Mouse (Mus musculus) adrenal gland (tissue): ENCODE data around the gene Supt4a.

Source experiments
- intact Hi-C: fragments of 180-260 bp; cut with DNase I; formaldehyde crosslinking; loops from one replicate; pipeline ENCODE4 v1.15.1; 2025

The Supt4a gene

GRCm38 (mm10) chr11:87722891-87723290 is 14.5 kb upstream of the Supt4a start:
- intact Hi-C loops = no loop called here

DNA sequence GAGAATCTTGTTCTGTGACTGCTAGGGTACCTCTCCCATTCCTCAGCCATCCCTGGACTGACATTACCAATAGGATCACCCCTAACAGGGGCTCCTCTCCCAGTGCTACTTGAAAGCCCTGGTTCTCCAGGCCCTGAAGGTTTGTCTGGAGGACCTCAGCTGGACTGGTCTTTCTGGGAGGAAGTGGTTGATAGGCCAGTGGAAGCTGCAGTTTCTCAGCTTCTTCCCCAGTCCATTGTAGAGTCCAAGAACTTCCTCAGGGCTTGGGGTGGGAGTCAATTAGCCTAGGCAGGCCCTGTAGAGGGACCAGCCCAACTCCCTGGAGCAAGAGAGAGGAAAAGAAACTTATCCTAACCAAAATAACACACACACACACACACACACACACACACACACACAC is 11.8 kb upstream of the Supt4a start:
- intact Hi-C loops = no loop called here

DNA sequence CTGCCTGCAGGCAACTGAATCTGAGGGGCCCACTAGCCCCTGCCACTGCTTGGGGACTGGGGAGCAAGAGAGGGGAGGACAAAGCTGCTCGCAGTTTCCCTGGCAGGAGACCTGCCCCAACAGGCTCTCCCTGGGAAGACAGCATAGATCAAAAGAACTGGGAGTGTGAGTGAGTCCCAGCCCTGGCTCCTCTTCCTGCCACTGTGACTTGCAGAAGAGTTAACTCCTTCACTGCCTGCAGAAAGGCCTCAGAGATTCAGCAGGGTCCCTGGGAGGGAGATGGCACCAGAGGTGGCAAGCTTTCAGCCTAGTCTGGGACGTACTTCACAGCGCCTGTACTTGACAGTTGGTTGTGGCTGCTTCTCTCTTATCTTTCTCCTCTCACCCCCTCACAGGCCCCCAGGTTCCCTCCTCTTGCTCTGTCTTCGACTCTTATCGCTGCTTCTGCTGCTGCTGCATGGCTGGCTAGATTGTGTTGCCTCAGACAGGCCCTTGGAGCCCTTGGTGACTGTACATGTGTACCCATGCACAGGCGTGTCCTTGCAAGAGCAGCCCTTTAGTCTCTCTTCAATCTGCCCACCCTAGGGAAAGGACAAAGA is 11.3 kb upstream of the Supt4a start:
- intact Hi-C loops = no loop called here

- intact Hi-C loops = no loop called here
Measured at GRCm38 (mm10) chr11:87727021-87727420, 10.3 kb upstream of the Supt4a start.

- intact Hi-C loops = no loop called here
Measured at GRCm38 (mm10) chr11:87727471-87727870, 9.9 kb upstream of the Supt4a start.

DNA sequence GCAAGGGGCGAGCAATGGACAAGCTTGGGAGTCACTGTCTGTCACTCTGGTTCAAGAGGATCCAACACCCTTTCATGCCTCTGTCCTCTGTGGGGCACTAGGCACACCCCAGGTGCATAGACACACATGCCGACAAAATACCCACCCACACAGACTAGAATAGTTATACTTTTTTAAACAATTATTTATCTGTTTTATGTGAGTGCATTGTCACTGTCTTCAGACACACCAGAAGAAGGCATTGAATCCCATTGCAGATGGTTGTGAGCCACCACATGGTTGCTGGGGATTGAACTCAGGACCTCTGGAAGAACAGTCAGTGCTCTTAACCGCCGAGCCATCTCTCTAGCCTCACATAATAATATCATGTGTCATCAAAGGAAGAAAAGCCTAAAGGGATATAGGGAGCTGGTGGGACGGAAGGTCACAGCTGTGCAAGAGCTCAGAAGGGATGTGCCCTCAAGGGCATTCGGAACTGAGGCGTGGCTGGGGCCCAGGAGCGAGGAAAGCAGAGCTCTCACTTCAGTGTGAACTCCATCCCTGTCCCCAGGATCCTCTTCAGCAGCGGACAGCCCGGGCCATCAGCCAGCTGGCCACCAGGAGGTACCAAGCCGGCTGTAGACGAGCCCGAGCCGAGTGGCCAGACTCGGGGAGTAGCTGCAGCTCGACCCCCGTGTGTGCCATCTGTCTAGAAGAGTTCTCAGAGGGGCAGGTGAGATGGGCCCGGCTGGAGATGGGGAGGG is 8.3 kb upstream of the Supt4a start:
- intact Hi-C loops = no loop called here

GRCm38 (mm10) chr11:87729593-87730185 is 7.7 kb upstream of the Supt4a start:
- intact Hi-C loops = no loop called here

GRCm38 (mm10) chr11:87730652-87731310 is 6.6 kb upstream of the Supt4a start:
- intact Hi-C loops = no loop called here

DNA sequence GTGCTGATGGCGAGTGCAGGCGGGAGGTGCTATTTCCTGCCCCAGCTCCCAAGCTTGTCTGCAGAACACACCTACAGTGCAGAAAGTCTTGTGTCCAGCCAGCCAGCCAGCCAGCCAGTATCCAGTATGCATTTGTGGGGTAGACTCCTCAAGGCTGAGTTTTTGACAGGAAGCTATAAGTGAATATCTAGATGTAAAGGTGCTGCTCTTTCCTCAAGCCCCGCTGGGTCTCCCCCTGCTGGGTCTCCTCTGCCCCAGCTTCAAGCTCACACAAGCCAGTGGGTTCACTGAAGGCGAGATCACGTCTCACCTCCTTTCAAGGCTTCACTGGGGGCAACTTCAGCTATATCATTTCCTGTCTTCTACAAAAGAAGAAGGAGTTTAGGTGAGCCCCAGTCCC is 3.0 kb upstream of the Supt4a start:
- intact Hi-C loops = no loop called here

DNA sequence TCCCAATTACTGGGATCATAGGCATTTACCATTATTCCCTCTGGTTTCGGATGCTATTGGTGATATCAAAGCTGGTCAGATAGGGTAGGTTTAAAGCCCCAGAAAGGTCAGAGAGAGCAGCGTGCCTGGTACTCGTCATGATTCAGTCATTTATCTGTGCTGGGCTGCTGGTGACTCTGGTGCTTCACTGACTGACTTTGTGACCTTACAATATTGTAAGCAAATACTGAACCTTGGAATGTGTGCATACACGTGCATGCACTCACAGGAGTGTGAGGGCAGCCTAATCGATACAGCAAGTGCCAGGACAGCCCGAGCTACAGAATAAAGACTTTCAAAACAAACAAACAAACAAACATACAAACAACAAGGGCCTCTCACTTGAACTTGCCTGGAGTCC is 1.7 kb upstream of the Supt4a start:
- intact Hi-C loops = no loop called here

DNA sequence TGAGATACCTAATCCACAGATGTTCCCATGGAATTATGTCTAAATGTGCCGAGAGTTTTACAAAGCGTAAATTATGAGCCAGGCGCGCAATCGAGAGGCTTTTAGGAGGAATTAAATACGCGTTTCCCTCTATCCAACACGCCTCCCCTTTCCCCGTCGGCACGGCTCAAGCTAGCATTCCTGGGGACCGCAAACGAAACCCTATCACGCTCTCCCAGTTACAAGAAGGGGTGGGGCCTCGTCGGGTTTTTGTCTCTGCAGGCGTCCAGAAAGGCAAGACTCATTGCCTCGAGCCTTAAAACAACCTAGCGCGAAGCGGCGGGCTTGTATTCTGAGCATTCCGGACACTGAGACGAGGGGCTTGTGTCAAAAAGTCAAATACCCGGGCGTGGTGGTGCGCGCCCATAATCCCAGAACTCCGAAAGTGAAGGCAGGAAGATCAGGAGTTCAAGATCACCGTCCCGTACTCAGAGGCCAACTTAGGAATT is 661 bp upstream of the Supt4a start:
- intact Hi-C loops = no loop called here

GRCm38 (mm10) chr11:87743691-87744090 is 6.3 kb downstream of the Supt4a start:
- intact Hi-C loops = no loop called here

GRCm38 (mm10) chr11:87744964-87745363 is 7.6 kb downstream of the Supt4a start:
- intact Hi-C loops = no loop called here

GRCm38 (mm10) chr11:87745632-87746555 is 8.5 kb downstream of the Supt4a start:
- intact Hi-C loops = no loop called here

- intact Hi-C loops = no loop called here
Measured at GRCm38 (mm10) chr11:87747312-87747711, 10.0 kb downstream of the Supt4a start.

DNA sequence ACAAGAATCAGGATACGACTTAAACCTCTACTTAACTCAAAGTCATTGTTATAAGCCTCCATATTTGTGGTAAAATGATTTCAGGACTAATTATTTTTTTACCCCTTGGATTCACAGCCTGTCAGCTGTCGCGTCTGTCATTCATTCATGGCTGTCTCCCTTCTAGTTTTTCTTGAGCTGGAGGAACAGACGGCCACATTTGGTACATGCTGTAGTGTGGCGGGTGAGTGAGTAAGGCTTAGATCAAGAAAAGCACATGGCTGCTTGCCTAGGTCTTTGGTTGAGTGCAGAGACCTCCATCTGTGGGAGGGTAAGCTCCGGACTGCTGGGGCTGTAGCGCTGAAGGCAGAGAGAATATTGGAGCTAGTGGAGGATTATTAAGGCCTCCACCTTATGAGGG is 10.4 kb downstream of the Supt4a start:
- intact Hi-C loops = no loop called here

GRCm38 (mm10) chr11:87748132-87749119 is 11.1 kb downstream of the Supt4a start:
- intact Hi-C loops = no loop called here

- intact Hi-C loops = no loop called here
Measured at GRCm38 (mm10) chr11:87749192-87750042, 12.1 kb downstream of the Supt4a start.

- intact Hi-C loops = no loop called here
Measured at GRCm38 (mm10) chr11:87750043-87750421, 12.7 kb downstream of the Supt4a start.
